Mouse (Mus musculus) forebrain, embryonic 10.5 days (tissue): ENCODE measurements around the gene Lap3. TPM values are rescaled to one million over a fixed set of nuclear protein-coding genes. Genes with fewer than 3 reads are reported as not detected.
A peak's percentile ranks its signal among the peaks of the same experiment; 100 is the strongest.

Experiments
- DNase-seq: peaks from one replicate; pipeline ENCODE4 v3.0.0-alpha.2; 2017; ENCODE audit warnings: low spot score; ENCODE audit errors: extremely low spot score
- H3K27ac ChIP-seq: fragments of 300-500 bp; sonication (generic); 2 replicates; pipeline ENCODE4 v1.5.1; 2016; ENCODE audit warnings: mild to moderate bottlenecking
- H3K27me3 ChIP-seq: fragments of 300-500 bp; sonication (generic); 2 replicates; pipeline ENCODE4 v1.6.1; 2016; ENCODE audit warnings: mild to moderate bottlenecking; ENCODE audit not compliant: poor library complexity, severe bottlenecking
- H3K36me3 ChIP-seq: fragments of 300-500 bp; sonication (generic); replicated peaks from 2 replicates; pipeline ENCODE4 v1.6.1; 2016; ENCODE audit warnings: mild to moderate bottlenecking, moderate library complexity
- H3K4me1 ChIP-seq: fragments of 300-500 bp; sonication (generic); 2 replicates; pipeline ENCODE4 v1.6.1; 2016
- H3K4me3 ChIP-seq: fragments of 300-500 bp; sonication (generic); 2 replicates; pipeline ENCODE4 v1.5.1; 2016; ENCODE audit warnings: mild to moderate bottlenecking, moderate library complexity
- H3K9me3 ChIP-seq: fragments of 300-500 bp; sonication (generic); 2 replicates; pipeline ENCODE4 v1.6.1; 2016; ENCODE audit warnings: mild to moderate bottlenecking, moderate library complexity
- WGBS: fragments of 180-500 bp; shearing (Covaris S2); methylation state at CpG from one replicate; pipeline ENCODE4 v1.1.7; 2016; 5-methylcytosine and 5-hydroxymethylcytosine counted together
- polyA plus RNA-seq: library from polyadenylated mRNA; unstranded; fragments of >200 nt; fragmentation: Nextera tagmentation; extraction: Ambion mirVana; gene quantifications from 2 replicates; pipeline ENCODE4 v1.2.1, GENCODE M21; 2016

Gene Lap3
- polyA plus RNA-seq, 1 experiment from 2014 or later, result 114 TPM

DNA sequence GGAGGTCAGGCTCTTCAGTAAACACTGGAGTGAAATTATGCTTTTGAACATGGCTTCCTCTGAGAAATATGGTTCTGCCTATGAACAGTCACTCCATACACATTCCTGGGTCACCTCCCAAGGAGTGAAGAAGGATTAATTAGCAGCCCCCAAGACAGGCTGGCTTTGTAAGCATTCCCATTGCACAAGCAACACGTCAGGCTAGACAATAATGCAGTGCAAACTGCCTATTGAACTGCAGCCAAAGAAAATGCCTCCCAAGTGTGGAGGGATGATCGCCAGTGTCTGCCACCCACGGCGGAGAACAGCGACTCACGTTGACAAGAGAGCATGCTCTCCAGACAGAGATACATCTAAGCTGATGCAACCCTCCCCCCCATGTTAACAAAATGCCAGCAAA, 16.9 kb upstream of the Lap3 start:
- no peak for DNase-seq
- Histone ChIP-seq H3K27ac (no peak overlapping the region), H3K36me3 (no peaks in the 10 kb centered on the region), H3K4me3 (no peak overlapping the region), H3K9me3 (no peaks in the 10 kb centered on the region), H3K27me3 (no peaks in the 10 kb centered on the region), H3K4me1 (peaks cover 5% of the 10 kb centered on the region; the same call in 1 of the 2 replicates)
- 71% methylated on average over 6 of the region's 6 CpGs for WGBS

DNA sequence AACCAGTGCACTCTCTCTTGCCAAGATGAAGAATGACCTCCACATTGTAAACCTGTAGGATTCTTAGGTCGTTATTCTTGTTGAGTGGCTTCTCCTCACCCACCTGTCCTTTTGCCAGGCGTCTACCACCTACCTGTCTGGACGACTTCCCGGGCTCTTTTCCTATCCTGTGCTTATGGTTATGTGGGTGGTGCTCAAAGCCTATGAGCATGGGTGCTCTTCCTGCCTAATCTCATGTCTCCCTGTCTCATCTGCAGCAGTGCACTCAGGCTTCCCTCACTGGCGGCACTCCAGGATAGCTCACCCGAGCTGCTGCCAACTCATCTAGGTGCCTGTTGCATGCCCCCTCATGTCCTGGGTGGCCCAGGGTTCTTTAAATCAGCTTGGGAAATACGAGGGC, 15.6 kb upstream of the Lap3 start:
- H3K4me3 ChIP-seq, result no peak overlapping the region

DNA sequence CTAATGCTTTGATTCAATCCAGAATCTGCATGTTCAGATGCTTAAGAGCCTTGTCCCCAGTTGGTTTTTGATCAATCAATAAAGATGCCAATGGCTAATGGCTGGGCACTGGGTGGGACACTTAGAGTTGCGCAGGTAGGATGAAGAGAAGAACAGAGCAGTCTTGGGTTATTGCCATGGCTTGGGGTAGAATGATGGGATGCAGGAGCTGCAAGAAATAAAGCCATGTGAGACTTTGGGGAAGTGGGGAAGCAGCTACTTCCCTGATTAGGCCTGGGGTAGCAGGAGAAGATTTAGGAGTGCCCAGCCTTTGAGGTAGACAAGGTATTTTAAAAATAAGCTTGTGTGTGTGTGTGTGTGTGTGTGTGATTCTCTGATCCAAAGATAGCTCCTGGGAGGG, 13.1 kb upstream of the Lap3 start:
- Histone ChIP-seq H3K4me3 (no peak overlapping the region), H3K27me3 (no peaks in the 10 kb centered on the region), H3K4me1 (peaks cover 5% of the 10 kb centered on the region; the same call in 1 of the 2 replicates), H3K27ac (no peak overlapping the region), H3K36me3 (no peaks in the 10 kb centered on the region), H3K9me3 (no peaks in the 10 kb centered on the region)
- DNase-seq, result no peak
- 97% methylated on average over 1 of the region's 1 CpGs for WGBS

More for the DNA sequence above, 15.6 kb upstream of the Lap3 start:
- no peaks in the 10 kb centered on the region for H3K36me3 ChIP-seq
- WGBS, result 84% methylated on average over 7 of the region's 7 CpGs
- DNase-seq, result no peak
- peaks cover 5% of the 10 kb centered on the region; the same call in 1 of the 2 replicates for H3K4me1 ChIP-seq
- no peaks in the 10 kb centered on the region for H3K27me3 ChIP-seq
- H3K9me3 ChIP-seq, result no peaks in the 10 kb centered on the region
- no peak overlapping the region for H3K27ac ChIP-seq

DNA sequence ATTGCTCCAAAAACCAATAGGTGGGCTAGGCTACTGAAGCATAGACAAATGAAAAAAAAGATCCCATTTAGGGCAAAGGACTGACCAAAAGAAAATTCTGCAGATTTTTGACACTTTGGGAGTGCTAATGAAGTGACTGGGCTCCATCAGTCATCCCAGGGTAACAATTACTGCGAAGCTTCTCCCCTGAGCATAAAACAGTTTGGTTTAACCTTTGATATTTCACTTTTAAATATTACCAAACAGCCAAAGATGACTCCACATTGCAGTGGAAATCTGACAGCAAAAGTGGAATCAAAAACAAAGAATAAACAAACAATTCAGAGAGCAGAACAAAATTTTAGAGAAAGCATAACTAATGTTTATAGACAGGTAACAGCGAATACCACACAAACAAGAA, 12.0 kb upstream of the Lap3 start:
- WGBS, result 78% methylated on average over 2 of the region's 2 CpGs
- no peaks in the 10 kb centered on the region for H3K27me3 ChIP-seq
- H3K9me3 ChIP-seq, result no peaks in the 10 kb centered on the region
- no peak overlapping the region for H3K4me3 ChIP-seq
- DNase-seq, result no peak
- H3K4me1 ChIP-seq, result peaks cover 4% of the 10 kb centered on the region; the same call in 1 of the 2 replicates
- no peak overlapping the region for H3K27ac ChIP-seq
- no peaks in the 10 kb centered on the region for H3K36me3 ChIP-seq

DNA sequence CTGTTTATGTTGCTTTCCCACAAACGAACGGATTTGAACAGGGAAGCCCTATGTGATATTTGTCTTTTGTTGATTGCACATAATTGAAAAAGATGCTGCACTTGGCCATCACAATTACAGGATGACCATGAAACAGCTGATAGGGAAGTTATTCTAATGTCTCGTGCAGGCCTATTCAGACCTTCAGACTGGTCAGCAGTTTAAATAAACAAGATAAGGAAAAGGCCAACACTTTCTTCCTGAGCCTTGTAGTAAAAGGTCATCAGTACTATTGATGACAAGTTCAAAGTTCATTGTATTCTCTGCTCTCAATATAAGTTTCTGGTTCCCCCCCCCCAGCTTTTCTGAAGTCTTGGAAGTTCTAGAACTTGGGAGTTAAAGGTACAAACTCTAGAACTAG, 10.6 kb upstream of the Lap3 start:
- Histone ChIP-seq H3K4me1 (no peaks in the 10 kb centered on the region), H3K36me3 (no peaks in the 10 kb centered on the region), H3K4me3 (no peak overlapping the region), H3K27ac (no peak overlapping the region), H3K9me3 (no peaks in the 10 kb centered on the region), H3K27me3 (no peaks in the 10 kb centered on the region)
- DNase-seq, result no peak
- 76% methylated on average over 3 of the region's 3 CpGs for WGBS

DNA sequence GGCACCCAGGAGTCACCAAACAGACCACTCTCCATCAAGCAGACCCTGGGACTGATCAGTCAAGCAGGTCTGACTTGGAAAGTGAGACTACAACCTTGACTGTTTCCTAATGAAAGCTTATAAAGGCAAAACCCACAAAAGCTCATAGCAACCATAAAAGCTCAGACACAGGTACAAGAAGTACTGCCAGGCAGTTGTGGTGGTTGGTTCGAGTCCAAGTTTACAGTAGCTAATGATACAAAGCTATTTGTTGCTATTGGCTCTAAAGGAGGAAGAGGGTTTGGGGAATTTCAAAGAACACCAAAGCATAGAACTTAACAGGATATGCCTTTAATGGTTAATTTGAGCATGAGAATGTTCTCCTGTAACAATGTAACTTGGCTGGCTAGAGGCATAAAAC, 9.5 kb upstream of the Lap3 start:
- Histone ChIP-seq H3K4me1 (no peaks in the 10 kb centered on the region), H3K36me3 (no peaks in the 10 kb centered on the region), H3K27ac (no peak overlapping the region), H3K4me3 (no peak overlapping the region), H3K27me3 (no peaks in the 10 kb centered on the region), H3K9me3 (no peaks in the 10 kb centered on the region)
- whole genome bisulfite sequencing, result 81% methylated on average over 1 of the region's 1 CpGs
- no peak for DNase-seq

DNA sequence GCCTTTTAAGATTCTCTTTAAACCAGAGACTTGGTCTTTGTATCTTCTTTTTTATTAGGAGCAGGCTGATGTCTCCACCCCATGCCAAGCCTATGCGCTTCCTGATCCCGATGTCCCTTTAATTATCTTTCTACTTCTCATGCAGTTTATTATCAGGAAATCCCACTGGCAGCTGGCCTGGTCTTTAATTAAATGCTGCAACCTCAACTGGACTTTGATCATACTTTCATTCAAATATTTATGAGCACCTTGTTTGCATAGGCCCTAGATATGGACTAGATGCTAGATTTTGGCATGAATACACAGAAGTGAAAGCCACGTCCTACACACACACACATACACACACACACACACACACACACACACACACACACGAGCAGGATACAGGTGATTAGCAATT, 1.4 kb upstream of the Lap3 start:
- H3K27ac ChIP-seq, result no peak overlapping the region
- 0 out of 2 replicates have a peak, but pooled peaks cover 12% of the 10 kb centered on the region for H3K27me3 ChIP-seq
- no peak overlapping the region for H3K4me3 ChIP-seq
- DNase-seq, result no peak
- H3K4me1 ChIP-seq, result peaks cover 31% of the 10 kb centered on the region
- H3K36me3 ChIP-seq, result peaks cover 17% of the 10 kb centered on the region
- H3K9me3 ChIP-seq, result no peaks in the 10 kb centered on the region
- WGBS, result 63% methylated on average over 4 of the region's 4 CpGs

DNA sequence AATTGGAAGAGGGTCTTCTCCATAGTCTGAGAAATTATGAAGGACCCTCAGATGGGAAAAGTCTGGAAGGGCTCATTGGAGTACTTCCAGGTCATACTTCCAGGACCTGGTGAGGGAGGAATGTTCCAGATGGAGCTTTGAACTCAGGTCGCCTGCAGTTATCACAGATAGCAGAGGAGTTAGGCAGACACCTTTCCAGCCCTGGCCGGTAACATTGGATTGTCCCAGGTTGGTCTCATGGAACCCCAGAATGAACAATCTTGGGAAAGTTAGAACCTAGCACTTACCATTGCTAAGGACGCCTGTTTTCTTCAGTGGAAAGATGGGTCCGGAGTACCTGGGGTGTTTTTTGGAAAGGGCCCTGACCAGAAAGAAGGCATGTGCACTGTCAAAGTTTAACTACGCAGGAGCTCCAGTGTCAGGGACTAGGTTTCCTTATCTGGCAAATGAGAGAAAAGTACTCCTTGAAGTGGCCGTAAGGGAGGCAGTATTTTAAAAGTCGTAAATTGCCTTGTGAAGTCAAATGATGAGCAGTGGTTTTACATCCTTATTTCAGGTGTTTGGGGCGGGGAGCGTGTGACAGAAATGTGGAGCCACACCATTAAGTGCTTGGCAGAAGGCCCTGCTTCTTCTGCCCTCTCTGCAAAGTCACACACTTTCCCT, 1.1 kb downstream of the Lap3 start:
- WGBS, result 73% methylated on average over 9 of the region's 9 CpGs
- Histone ChIP-seq H3K27me3 (0 out of 2 replicates have a peak, but pooled peaks cover 12% of the 10 kb centered on the region), H3K36me3 (peaks cover 42% of the 10 kb centered on the region), H3K27ac (peak overlapping the region; percentile 91), H3K4me1 (peaks cover 31% of the 10 kb centered on the region), H3K9me3 (no peaks in the 10 kb centered on the region), H3K4me3 (peak overlapping the region; percentile 75)
- no peak for DNase-seq

DNA sequence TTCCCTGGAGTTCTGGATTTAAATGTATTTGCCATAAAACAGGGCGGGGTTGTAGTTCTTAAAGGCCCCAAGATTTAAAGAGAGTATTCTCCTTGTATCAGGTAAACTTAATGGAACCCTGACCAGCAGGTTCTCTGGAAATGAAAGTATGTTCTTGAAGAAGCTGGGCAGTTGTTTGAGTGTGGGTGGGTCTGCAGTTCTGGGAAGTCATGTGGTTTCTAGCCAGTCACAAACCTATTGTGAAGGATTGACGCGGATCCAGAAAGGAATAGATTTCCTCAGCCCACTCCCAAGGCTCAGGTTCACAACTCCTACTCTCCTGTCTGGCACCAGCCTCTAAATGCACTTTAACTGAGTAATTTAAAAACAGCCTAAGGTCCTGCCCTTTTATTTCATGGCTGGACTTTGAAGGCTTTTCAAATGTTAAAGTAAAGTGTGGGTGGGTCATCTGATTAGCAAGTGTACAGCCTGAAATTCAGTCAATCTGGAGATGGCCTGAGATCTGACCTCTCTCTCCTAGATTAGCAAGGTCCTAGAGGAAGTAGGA, 2.3 kb downstream of the Lap3 start:
- no peaks in the 10 kb centered on the region for H3K9me3 ChIP-seq
- 0 out of 2 replicates have a peak, but pooled peaks cover 12% of the 10 kb centered on the region for H3K27me3 ChIP-seq
- H3K36me3 ChIP-seq, result peaks cover 54% of the 10 kb centered on the region
- WGBS, result 91% methylated on average over 3 of the region's 3 CpGs
- H3K4me3 ChIP-seq, result no peak overlapping the region
- DNase-seq, result no peak
- peaks cover 31% of the 10 kb centered on the region for H3K4me1 ChIP-seq
- no peak overlapping the region for H3K27ac ChIP-seq

DNA sequence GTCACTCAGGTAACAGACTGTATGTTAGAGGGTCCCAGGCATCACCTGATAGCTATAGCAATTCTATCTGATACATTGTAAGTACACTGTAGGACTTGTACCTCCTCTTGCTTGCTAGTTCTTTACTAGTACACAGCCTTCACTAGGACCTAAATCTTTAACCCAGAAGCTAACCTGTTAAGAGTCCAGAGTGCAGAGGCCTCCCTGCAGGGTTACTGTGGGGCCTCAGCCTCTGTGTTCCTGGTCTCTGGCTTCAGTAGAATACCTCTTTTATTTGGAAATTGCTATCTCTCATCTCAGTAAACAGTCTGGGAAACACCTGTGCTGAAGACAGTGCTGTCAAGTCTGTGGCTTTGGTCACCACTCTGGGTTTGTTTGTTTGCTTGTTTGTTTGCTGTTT, 2.9 kb downstream of the Lap3 start:
- DNase-seq, result no peak
- H3K36me3 ChIP-seq, result peaks cover 60% of the 10 kb centered on the region
- peaks cover 30% of the 10 kb centered on the region for H3K4me1 ChIP-seq
- no peaks in the 10 kb centered on the region for H3K9me3 ChIP-seq
- no peak overlapping the region for H3K27ac ChIP-seq
- 0 out of 2 replicates have a peak, but pooled peaks cover 12% of the 10 kb centered on the region for H3K27me3 ChIP-seq
- H3K4me3 ChIP-seq, result no peak overlapping the region

DNA sequence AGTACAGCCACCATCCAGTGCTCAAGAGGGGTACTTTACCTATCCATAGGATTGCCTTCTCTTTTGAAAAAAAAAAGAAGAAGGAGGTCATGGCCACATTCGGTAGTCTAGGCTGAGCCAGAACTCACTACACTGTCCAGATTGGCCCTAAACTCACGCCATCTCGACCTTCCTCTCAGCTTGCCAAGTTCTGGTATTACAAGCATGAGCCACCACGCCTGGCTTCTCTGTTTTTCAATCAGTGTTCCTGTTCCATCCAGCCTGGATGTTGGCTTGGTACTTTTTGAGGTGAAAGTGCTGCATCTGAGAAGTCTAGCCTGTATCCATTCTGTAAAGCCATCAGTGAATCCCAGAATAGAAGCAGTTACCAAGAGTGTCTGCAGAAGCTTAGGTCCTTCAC, 3.3 kb downstream of the Lap3 start:
- no peak for DNase-seq
- 90% methylated on average over 4 of the region's 4 CpGs for WGBS
- H3K4me3 ChIP-seq, result no peak overlapping the region
- 0 out of 2 replicates have a peak, but pooled peaks cover 9% of the 10 kb centered on the region for H3K27me3 ChIP-seq
- no peak overlapping the region for H3K27ac ChIP-seq
- peaks cover 26% of the 10 kb centered on the region for H3K4me1 ChIP-seq
- H3K36me3 ChIP-seq, result peaks cover 64% of the 10 kb centered on the region
- H3K9me3 ChIP-seq, result no peaks in the 10 kb centered on the region

DNA sequence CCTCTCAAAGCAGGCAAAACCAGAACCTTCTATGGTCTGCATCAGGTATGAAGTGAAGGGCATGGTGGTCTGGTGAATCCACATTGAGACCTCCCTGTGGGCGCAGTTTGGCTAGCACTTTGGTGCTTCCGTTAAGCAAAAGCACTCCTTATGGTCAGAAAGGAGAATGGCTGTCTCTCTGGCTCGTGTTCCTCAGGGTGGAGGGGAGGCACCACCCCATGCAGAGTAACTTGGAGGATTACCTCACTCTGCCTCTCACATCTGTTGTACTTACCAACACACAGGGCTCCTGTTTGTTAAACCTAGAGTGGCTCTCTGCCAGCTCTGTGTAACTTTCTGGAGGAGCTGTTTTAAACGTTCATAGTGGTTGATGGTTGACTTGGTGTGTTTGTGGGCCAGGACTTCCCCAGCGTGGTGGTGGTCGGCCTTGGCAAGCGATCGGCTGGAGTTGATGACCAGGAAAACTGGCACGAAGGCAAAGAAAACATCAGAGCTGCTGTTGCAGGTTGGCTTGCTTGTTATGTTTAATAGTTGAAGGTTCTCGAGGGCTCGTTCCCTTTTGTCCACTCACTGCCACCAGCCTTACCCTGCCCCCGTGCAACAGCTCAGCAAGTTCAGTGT, 3.9 kb downstream of the Lap3 start:
- 91% methylated on average over 12 of the region's 12 CpGs for WGBS
- DNase-seq, result no peak
- peaks cover 21% of the 10 kb centered on the region for H3K4me1 ChIP-seq
- H3K4me3 ChIP-seq, result no peak overlapping the region
- 0 out of 2 replicates have a peak, but pooled peaks cover 4% of the 10 kb centered on the region for H3K27me3 ChIP-seq
- peaks cover 70% of the 10 kb centered on the region for H3K36me3 ChIP-seq
- H3K27ac ChIP-seq, result no peak overlapping the region
- H3K9me3 ChIP-seq, result no peaks in the 10 kb centered on the region

DNA sequence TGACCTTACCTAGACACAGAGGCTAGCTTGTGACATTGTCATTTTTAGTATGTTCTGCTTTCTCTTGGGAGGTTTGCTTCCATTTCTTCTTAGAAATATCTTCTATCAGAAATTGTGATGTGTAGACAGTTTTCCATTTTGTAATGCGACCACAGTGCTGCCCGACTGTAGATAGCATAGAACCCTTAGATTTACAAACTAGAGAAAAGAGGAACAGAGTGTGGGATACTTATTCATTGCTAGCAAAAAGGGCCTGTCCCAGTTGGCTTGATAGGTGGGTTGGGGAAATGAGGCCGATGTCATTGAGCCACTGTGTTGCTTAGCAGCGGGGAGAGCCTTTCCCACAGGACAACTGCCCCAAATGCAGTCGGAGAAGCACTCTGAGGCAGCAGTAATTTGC, 4.4 kb downstream of the Lap3 start:
- peaks cover 75% of the 10 kb centered on the region for H3K36me3 ChIP-seq
- H3K9me3 ChIP-seq, result no peaks in the 10 kb centered on the region
- peaks cover 21% of the 10 kb centered on the region for H3K4me1 ChIP-seq
- H3K27ac ChIP-seq, result no peak overlapping the region
- no peak for DNase-seq
- no peak overlapping the region for H3K4me3 ChIP-seq
- WGBS, result 95% methylated on average over 5 of the region's 5 CpGs
- H3K27me3 ChIP-seq, result no peaks in the 10 kb centered on the region
